ENCODE assay signal across 8 mouse cellular contexts in the genomic region with DNA sequence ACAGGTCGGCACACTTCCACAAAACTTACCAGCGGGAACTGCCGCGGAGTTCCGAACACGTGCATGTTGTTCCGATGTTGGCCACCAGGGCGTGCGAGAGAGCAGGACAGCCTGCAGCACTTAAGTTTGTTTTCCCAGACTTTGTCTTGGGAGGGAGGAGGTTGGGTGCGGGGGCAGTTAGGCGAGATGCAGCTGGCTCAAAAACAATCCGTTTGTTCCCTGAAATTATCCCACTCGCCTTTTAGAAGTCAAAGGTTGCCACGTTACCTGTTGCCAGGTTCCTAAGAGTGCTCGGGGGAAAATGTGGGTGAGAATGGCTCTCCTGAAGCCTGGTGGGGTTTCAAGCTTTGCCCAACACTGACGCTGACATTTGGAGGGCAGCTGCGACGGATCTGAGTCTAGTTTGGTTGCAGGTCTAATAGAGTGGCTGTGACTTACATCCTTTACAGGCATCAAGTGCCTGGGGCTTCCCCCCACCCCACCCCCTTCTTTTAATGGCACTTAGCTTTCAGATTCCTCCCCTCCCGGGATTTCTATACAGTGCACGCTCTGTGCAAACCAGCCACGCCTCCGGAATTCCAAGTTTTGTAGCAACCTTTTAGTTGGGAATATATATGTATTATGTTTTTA.
DNase-seq lines count a peak whose midpoint lies in the region; ATAC-seq and TF ChIP-seq lines count a peak whose summit lies in the region.

No protein-coding gene starts in this region.

- peak overlapping the region; percentile 81 for H3K9ac ChIP-seq in heart, embryonic 13.5 days
- peak overlapping the region; percentile 52 for H3K9ac ChIP-seq in kidney, postnatal 0 days (ENCODE audit: low read depth, low read length)
- no peak overlapping the region for H3K9ac ChIP-seq in liver, embryonic 11.5 days (ENCODE audit: low read depth, low read length)

- no peaks in the 10 kb centered on the region for H3K79me2 ChIP-seq in myocyte (ENCODE audit: control insufficient read depth, insufficient read depth)

- no peaks in the 10 kb centered on the region; the same call in 1 of the 2 replicates for H3K4me1 ChIP-seq in bone marrow, adult 2 months (ENCODE audit: control insufficient read depth, insufficient read depth, low read length)
- peaks cover 30% of the 10 kb centered on the region for H3K4me1 ChIP-seq in heart, embryonic 13.5 days
- H3K4me1 ChIP-seq in kidney, postnatal 0 days (replicated peaks; ENCODE audit: insufficient read depth, low read length) = no peaks in the 10 kb centered on the region; the same call in 1 of the 2 replicates
- H3K4me1 ChIP-seq in liver, embryonic 11.5 days (replicated peaks; ENCODE audit: control insufficient read depth, insufficient read depth, low read length) = 0 out of 2 replicates have a peak, but pooled peaks cover 4% of the 10 kb centered on the region

- no peak overlapping the region for H3K4me3 ChIP-seq in bone marrow, adult 2 months (replicated peaks; ENCODE audit: control insufficient read depth, low read depth, low read length)
- H3K4me3 ChIP-seq in heart, embryonic 13.5 days = peak overlapping the region; percentile 59
- peak overlapping the region; percentile 31 for H3K4me3 ChIP-seq in kidney, postnatal 0 days (replicated peaks; ENCODE audit: low read depth, low read length)
- peak overlapping the region; percentile 36 for H3K4me3 ChIP-seq in liver, embryonic 11.5 days (ENCODE audit: low read depth, low read length)
- peak overlapping the region; percentile 23 for H3K4me3 ChIP-seq in myocyte

- DNase-seq in A20 (ENCODE audit: low read depth, low spot score) = peak; percentile 81
- DNase-seq in kidney, postnatal 0 days (ENCODE audit: low spot score) = peak; percentile 93
- DNase-seq in liver, embryonic 11.5 days (ENCODE audit: low spot score) = peak; percentile 84
- peak; percentile 70 to 90 for DNase-seq in spleen, postnatal 4 days (ENCODE audit: low spot score in 2 of 2)

- no peaks in the 10 kb centered on the region for H3K36me3 ChIP-seq in heart, embryonic 13.5 days
- H3K36me3 ChIP-seq in kidney, postnatal 0 days (ENCODE audit: insufficient read depth, low read length) = no peaks in the 10 kb centered on the region
- no peaks in the 10 kb centered on the region for H3K36me3 ChIP-seq in liver, embryonic 11.5 days (ENCODE audit: control insufficient read depth, insufficient read depth, low read length)
- H3K36me3 ChIP-seq in myocyte (ENCODE audit: control insufficient read depth, insufficient read depth) = no peaks in the 10 kb centered on the region

- no peak overlapping the region for H3ac ChIP-seq in myocyte (ENCODE audit: control insufficient read depth, insufficient read length)

- H3K27ac ChIP-seq in bone marrow, adult 2 months (ENCODE audit: control insufficient read depth, insufficient read depth, low read depth, low read length, poor library complexity) = no peak overlapping the region
- peak overlapping the region; percentile 86 for H3K27ac ChIP-seq in heart, embryonic 13.5 days (replicated peaks)
- H3K27ac ChIP-seq in kidney, postnatal 0 days = peak overlapping the region; percentile 90
- H3K27ac ChIP-seq in liver, embryonic 11.5 days (ENCODE audit: low read depth, low read length) = no peak overlapping the region; the same call in 1 of the 2 replicates

- no peaks in the 10 kb centered on the region for H3K9me3 ChIP-seq in heart, embryonic 13.5 days
- no peaks in the 10 kb centered on the region for H3K9me3 ChIP-seq in kidney, postnatal 0 days (replicated peaks; ENCODE audit: low read length)
- H3K9me3 ChIP-seq in liver, embryonic 11.5 days (ENCODE audit: control insufficient read depth, low read length) = no peaks in the 10 kb centered on the region

- WGBS in bone marrow, adult 2 months = under 1% methylated on average over 22 of the region's 22 CpGs
- WGBS in heart, embryonic 13.5 days = 1% methylated on average over 22 of the region's 22 CpGs
- WGBS in kidney, postnatal 0 days = under 1% methylated on average over 22 of the region's 22 CpGs
- 1% methylated on average over 22 of the region's 22 CpGs for WGBS in liver, embryonic 11.5 days

- peak; percentile 89 for TF ChIP-seq CTCF in bone marrow, adult 2 months (IDR thresholded peaks at IDR 0.05; ENCODE audit: control insufficient read depth, insufficient read depth, low read length)
- TF ChIP-seq CTCF in kidney, postnatal 0 days (IDR thresholded peaks at IDR 0.05; ENCODE audit: low read depth) = peak; percentile 98

- no peaks in the 10 kb centered on the region for H3K27me3 ChIP-seq in heart, embryonic 13.5 days (replicated peaks)
- no peaks in the 10 kb centered on the region for H3K27me3 ChIP-seq in kidney, postnatal 0 days (ENCODE audit: insufficient read depth, low read length)
- peaks cover 12% of the 10 kb centered on the region for H3K27me3 ChIP-seq in liver, embryonic 11.5 days (replicated peaks; ENCODE audit: control insufficient read depth, insufficient read depth, low read length)
- H3K27me3 ChIP-seq in myocyte (ENCODE audit: control insufficient read depth, insufficient read depth, insufficient read length) = no peaks in the 10 kb centered on the region

- peak; percentile 85 for ATAC-seq in erythroblast, adult 5-6 weeks (replicated peaks; ENCODE audit: low FRiP score, poor library complexity, severe bottlenecking)
- ATAC-seq in heart, embryonic 13.5 days (ENCODE audit: extremely low read depth, insufficient number of reproducible peaks, low FRiP score, low TSS enrichment) = 0 out of 2 replicates have a peak, but pooled peaks have one; percentile 51
- ATAC-seq in kidney, postnatal 0 days (replicated peaks; ENCODE audit: low FRiP score, low read depth) = 0 out of 2 replicates have a peak, but pooled peaks have one; percentile 45
- ATAC-seq in liver, embryonic 11.5 days (replicated peaks; ENCODE audit: low FRiP score) = peak; percentile 42

- no peak for TF ChIP-seq POLR2A in bone marrow, adult 2 months (IDR thresholded peaks at IDR 0.05; ENCODE audit: borderline replicate concordance, control insufficient read depth, low read depth, low read length)
- peak; percentile 39 for TF ChIP-seq POLR2A in myocyte (IDR thresholded peaks at IDR 0.05; ENCODE audit: insufficient read length, low read depth)

- peak overlapping the region; percentile 95 for H3K4me2 ChIP-seq in heart, embryonic 13.5 days
- peak overlapping the region; percentile 70 for H3K4me2 ChIP-seq in kidney, postnatal 0 days (ENCODE audit: low read length)
- H3K4me2 ChIP-seq in liver, embryonic 11.5 days = peak overlapping the region; percentile 77
- H3K4me2 ChIP-seq in myocyte (ENCODE audit: low read depth) = peak overlapping the region; percentile 100

TF ChIP-seq in myocyte, 11 proteins besides CTCF, POLR2A, EP300 and RAD21:
- no peak for TF ChIP-seq E2F4 (IDR thresholded peaks at IDR 0.05; ENCODE audit: insufficient read depth)
- no peak for TF ChIP-seq SRF (IDR thresholded peaks at IDR 0.05; ENCODE audit: control insufficient read depth, insufficient read length, low read depth)
- TF ChIP-seq CEBPB (IDR thresholded peaks at IDR 0.05; ENCODE audit: insufficient read depth, poor library complexity, severe bottlenecking) = no peak
- peak; percentile 75 to 80 (median 80) for TF ChIP-seq MYOD1 (IDR thresholded peaks at IDR 0.05; ENCODE audit: control insufficient read depth in 1 of 3, insufficient read length in 2 of 3, low read depth in 2 of 3)
- peak in 2 of 3 experiments; percentile 29 to 53 for TF ChIP-seq MYOG (IDR thresholded peaks at IDR 0.05; ENCODE audit: control insufficient read depth in 1 of 3, insufficient read depth in 1 of 3, insufficient read length in 2 of 3, low read depth in 2 of 3)
- no peak for TF ChIP-seq REST (IDR thresholded peaks at IDR 0.05; ENCODE audit: insufficient read depth, insufficient read length)
- TF ChIP-seq USF1 (IDR thresholded peaks at IDR 0.05; ENCODE audit: low read depth) = no peak
- no peak for TF ChIP-seq TCF12 (IDR thresholded peaks at IDR 0.05; ENCODE audit: insufficient read depth, poor library complexity, severe bottlenecking)
- no peak for TF ChIP-seq POLR2AphosphoS2 (IDR thresholded peaks at IDR 0.05; ENCODE audit: insufficient read length, low read depth)
- TF ChIP-seq MAX (IDR thresholded peaks at IDR 0.05; ENCODE audit: low read depth) = peak; percentile 91
- no peak for TF ChIP-seq TCF3 (IDR thresholded peaks at IDR 0.05; ENCODE audit: insufficient read length, low read depth)

Comparison
In these comparisons a context has a peak if more than half of its experiments do, and no peak if none do; other contexts are left out.
1. H3K27ac ChIP-seq: peak in heart, embryonic 13.5 days (single experiment) and kidney, postnatal 0 days (single experiment); none in bone marrow, adult 2 months (single experiment) and liver, embryonic 11.5 days (single experiment).
2. Peak in every context shown above with its lines, with median percentiles within 50 percentile points of each other: DNase-seq, ATAC-seq and H3K4me2 ChIP-seq.